Mouse (Mus musculus) forebrain, postnatal 0 days (tissue): ENCODE measurements at regions not wholly inside any gene's neighbourhood (a gene's known extent, or its start where the extent isn't known, plus 50 kb on each side); places are given as distances from the start of the nearest gene placed in this dataset.

Experiments
- ATAC-seq: fragments of 200-750 bp; cut with Nextera tagmentation; 2 replicates; pipeline ENCODE4 v1.8.0; 2017; ENCODE audit warnings: mild to moderate bottlenecking, moderate library complexity
- DNase-seq: peaks from one replicate; pipeline ENCODE4 v3.0.0-alpha.2; 2015
- H3K27ac ChIP-seq: fragments of 300-500 bp; sonication (generic); 2 replicates; pipeline ENCODE4 v1.5.1; 2014; ENCODE audit warnings: low read depth, mild to moderate bottlenecking, antibody characterized with exemption, low read length, moderate library complexity, mixed read lengths
- H3K27me3 ChIP-seq: fragments of 300-500 bp; sonication (generic); 2 replicates; pipeline ENCODE4 v1.6.1; 2014; ENCODE audit warnings: mild to moderate bottlenecking, low read length, mixed read lengths; ENCODE audit not compliant: insufficient read depth
- H3K36me3 ChIP-seq: fragments of 300-500 bp; sonication (generic); 2 replicates; pipeline ENCODE4 v1.6.1; 2014; ENCODE audit warnings: mild to moderate bottlenecking, moderate library complexity; ENCODE audit not compliant: insufficient read depth
- H3K4me1 ChIP-seq: fragments of 300-500 bp; sonication (generic); 2 replicates; pipeline ENCODE4 v1.6.1; 2014; ENCODE audit warnings: antibody characterized with exemption; ENCODE audit not compliant: insufficient read depth
- H3K4me2 ChIP-seq: fragments of 300-500 bp; sonication (generic); 2 replicates; pipeline ENCODE4 v1.6.1; 2014; ENCODE audit warnings: low read depth, mild to moderate bottlenecking, moderate library complexity
- H3K4me3 ChIP-seq: fragments of 300-500 bp; sonication (generic); 2 replicates; pipeline ENCODE4 v1.5.1; 2014; ENCODE audit warnings: low read depth, low read length, mixed read lengths
- H3K9ac ChIP-seq: fragments of 300-500 bp; sonication (generic); 2 replicates; pipeline ENCODE4 v1.6.1; 2014; ENCODE audit warnings: mild to moderate bottlenecking
- H3K9me3 ChIP-seq: fragments of 300-500 bp; sonication (generic); 2 replicates; pipeline ENCODE4 v1.6.1; 2016; ENCODE audit warnings: low read length
- CTCF ChIP-seq: sonication (generic); IDR thresholded peaks from 2 replicates; pipeline ENCODE4 v1.5.1; 2016; ENCODE audit warnings: antibody characterized with exemption, control low read depth, low read depth
- WGBS: fragments of 180-500 bp; shearing (Covaris S2); extraction: QIAGEN DNeasy Blood & Tissue Kit; methylation state at CpG from one replicate; pipeline ENCODE4 v1.1.7; 2014; 5-methylcytosine and 5-hydroxymethylcytosine counted together

- H3K4me1 ChIP-seq, result no peaks in the 10 kb centered on the region
- ATAC-seq, result no peak
- TF ChIP-seq CTCF, result no peak
- H3K36me3 ChIP-seq, result no peaks in the 10 kb centered on the region
- no peaks in the 10 kb centered on the region for H3K9me3 ChIP-seq
- DNase-seq, result no peak
- no peak overlapping the region for H3K4me3 ChIP-seq
- no peak overlapping the region for H3K9ac ChIP-seq
- H3K27me3 ChIP-seq, result no peaks in the 10 kb centered on the region
- no peak overlapping the region for H3K27ac ChIP-seq
- H3K4me2 ChIP-seq, result no peak overlapping the region
These were observed 120.1 kb downstream of the Tsen15 start for GRCm38 (mm10) chr1:152266390-152266789.

- H3K27ac ChIP-seq, result no peak overlapping the region
- no peaks in the 10 kb centered on the region for H3K9me3 ChIP-seq
- 92% methylated on average over 6 of the region's 6 CpGs for WGBS
- TF ChIP-seq CTCF, result no peak
- H3K4me3 ChIP-seq, result no peak overlapping the region
- no peak overlapping the region for H3K9ac ChIP-seq
- DNase-seq (no peak), ATAC-seq (no peak)
- no peak overlapping the region for H3K4me2 ChIP-seq
- H3K36me3 ChIP-seq, result no peaks in the 10 kb centered on the region
- no peaks in the 10 kb centered on the region for H3K4me1 ChIP-seq
- no peaks in the 10 kb centered on the region for H3K27me3 ChIP-seq
These were observed 121.5 kb downstream of the Tsen15 start for GRCm38 (mm10) chr1:152264981-152265380.

GRCm38 (mm10) chr1:152261472-152261871 lies 125.0 kb downstream of the Tsen15 start:
- Histone ChIP-seq H3K27me3 (no peaks in the 10 kb centered on the region), H3K9me3 (no peaks in the 10 kb centered on the region), H3K27ac (no peak overlapping the region), H3K4me3 (no peak overlapping the region), H3K36me3 (no peaks in the 10 kb centered on the region), H3K4me1 (no peaks in the 10 kb centered on the region), H3K9ac (no peak overlapping the region), H3K4me2 (no peak overlapping the region)
- no peak for DNase-seq
- ATAC-seq, result no peak
- WGBS, result 40% methylated on average over 4 of the region's 4 CpGs
- TF ChIP-seq CTCF, result peak; percentile 38; the same call in 1 of the 2 replicates

GRCm38 (mm10) chr1:152260950-152261349 lies 125.5 kb downstream of the Tsen15 start:
- Histone ChIP-seq H3K9me3 (no peaks in the 10 kb centered on the region), H3K27ac (no peak overlapping the region), H3K36me3 (no peaks in the 10 kb centered on the region), H3K27me3 (no peaks in the 10 kb centered on the region), H3K9ac (no peak overlapping the region), H3K4me2 (no peak overlapping the region), H3K4me3 (no peak overlapping the region), H3K4me1 (no peaks in the 10 kb centered on the region)
- peak; percentile 37 for TF ChIP-seq CTCF
- DNase-seq, result no peak
- 94% methylated on average over 1 of the region's 1 CpGs for WGBS
- no peak for ATAC-seq

GRCm38 (mm10) chr1:152258258-152258657 lies 128.2 kb downstream of the Tsen15 start:
- WGBS, result 76% methylated on average over 12 of the region's 12 CpGs
- no peak overlapping the region for H3K4me2 ChIP-seq
- TF ChIP-seq CTCF, result no peak
- no peaks in the 10 kb centered on the region for H3K27me3 ChIP-seq
- no peak overlapping the region for H3K4me3 ChIP-seq
- ATAC-seq (no peak), DNase-seq (no peak)
- H3K9ac ChIP-seq, result no peak overlapping the region
- H3K27ac ChIP-seq, result no peak overlapping the region
- no peaks in the 10 kb centered on the region for H3K9me3 ChIP-seq
- no peaks in the 10 kb centered on the region for H3K4me1 ChIP-seq
- no peaks in the 10 kb centered on the region for H3K36me3 ChIP-seq

GRCm38 (mm10) chr1:152253906-152254305 lies 132.6 kb downstream of the Tsen15 start:
- Histone ChIP-seq H3K4me2 (no peak overlapping the region), H3K4me3 (no peak overlapping the region), H3K9ac (no peak overlapping the region), H3K4me1 (no peaks in the 10 kb centered on the region), H3K27ac (no peak overlapping the region), H3K36me3 (no peaks in the 10 kb centered on the region), H3K9me3 (no peaks in the 10 kb centered on the region), H3K27me3 (no peaks in the 10 kb centered on the region)
- DNase-seq (no peak), ATAC-seq (no peak)
- TF ChIP-seq CTCF, result no peak
- 83% methylated on average over 4 of the region's 4 CpGs for WGBS

- ATAC-seq, result no peak
These were observed 133.0 kb downstream of the Tsen15 start for GRCm38 (mm10) chr1:152253486-152253885.

More at GRCm38 (mm10) chr1:152253486-152253885, 133.0 kb downstream of the Tsen15 start:
- H3K36me3 ChIP-seq, result no peaks in the 10 kb centered on the region
- no peaks in the 10 kb centered on the region for H3K4me1 ChIP-seq
- H3K9ac ChIP-seq, result no peak overlapping the region
- no peak overlapping the region for H3K4me2 ChIP-seq
- no peak for TF ChIP-seq CTCF
- no peaks in the 10 kb centered on the region for H3K9me3 ChIP-seq
- 81% methylated on average over 4 of the region's 4 CpGs for WGBS
- H3K27me3 ChIP-seq, result no peaks in the 10 kb centered on the region
- no peak overlapping the region for H3K4me3 ChIP-seq
- DNase-seq, result no peak
- H3K27ac ChIP-seq, result no peak overlapping the region
